Mouse (Mus musculus): ENCODE results near the gene Gpr153.

- TF ChIP-seq POLR2A (IDR thresholded peaks at IDR 0.05; ENCODE audit: low read depth, low read length) (no peak), CTCF (conservative IDR thresholded peaks at IDR 0.05; ENCODE audit: insufficient read depth, insufficient read length, low read depth, low read length) (0 out of 2 replicates have a peak, but pooled peaks have one; percentile 16)
Measured at GRCm38 (mm10) chr4:152272449-152273049, 1.5 kb upstream of the Gpr153 start.
